In genomic region chr2:52867781-52868180, GRCm38 (mm10) we compare ENCODE assay signal across 14 mouse cellular contexts.
"Had no signal": no experiment of that assay in that cellular context is flagged by ENCODE, and none has a peak within 500 bp of the region (broad histone marks: within the 10 kb centered on the region; RNA-seq: fewer than 3 reads in every experiment).

No protein-coding gene starts in this region.

- H3K9me3 ChIP-seq: liver, embryonic 13.5 days; neural tube, embryonic 12.5 days had no signal

- DNase-seq: kidney, adult 8-10 months; kidney, postnatal 4 days; liver; liver, embryonic 13.5 days; liver, postnatal 0 days; midbrain, embryonic 14.5 days; right cerebral cortex, postnatal 4 days; spleen, adult 18-20 months; thymus, postnatal 36 days had no signal

- H3K4me3 ChIP-seq: layer of hippocampus, adult 2 months; limb, embryonic 12.5 days; liver, embryonic 13.5 days; midbrain, embryonic 10.5 days; neural tube, embryonic 12.5 days had no signal

- H3K9ac ChIP-seq: limb, embryonic 12.5 days; liver, embryonic 13.5 days; liver, postnatal 0 days; neural tube, embryonic 12.5 days had no signal

- H3K27ac ChIP-seq: layer of hippocampus, adult 2 months; limb, embryonic 12.5 days; liver, embryonic 13.5 days; midbrain, embryonic 10.5 days; neural tube, embryonic 12.5 days had no signal

- H3K4me2 ChIP-seq: limb, embryonic 12.5 days; liver, embryonic 13.5 days; neural tube, embryonic 12.5 days had no signal

- H3K36me3 ChIP-seq: liver, embryonic 13.5 days had no signal

- H3K27me3 ChIP-seq: limb, embryonic 12.5 days; liver, embryonic 13.5 days; neural tube, embryonic 12.5 days had no signal

- ATAC-seq: intestine, embryonic 16.5 days; liver, postnatal 0 days had no signal
